ENCODE assay signal across 19 mouse cellular contexts in genomic region chr5:149650179-149650553, GRCm38 (mm10). TPM values are rescaled to one million over a fixed set of nuclear protein-coding genes. Genes with fewer than 3 reads are reported as not detected.
DNase-seq lines count a peak whose midpoint lies in the region; ATAC-seq and TF ChIP-seq lines count a peak whose summit lies in the region.
"Had no signal": no experiment of that assay in that cellular context is flagged by ENCODE, and none has a peak within 500 bp of the region (broad histone marks: within the 10 kb centered on the region; RNA-seq: fewer than 3 reads in every experiment).

No protein-coding gene starts in this region.

- WGBS in heart, embryonic 10.5 days: 59% methylated on average over 4 of the region's 4 CpGs
- WGBS in forebrain, embryonic 14.5 days: 52% methylated on average over 4 of the region's 4 CpGs
- 56% methylated on average over 4 of the region's 4 CpGs for WGBS in liver, embryonic 13.5 days (ENCODE audit: insufficient replicate concordance)

- no peak overlapping the region for H3K4me2 ChIP-seq in forebrain, embryonic 14.5 days (ENCODE audit: low read length)
- H3K4me2 ChIP-seq in liver, embryonic 13.5 days: peak overlapping the region; percentile 57
- H3K4me2 ChIP-seq: embryonic facial prominence, embryonic 15.5 days; midbrain, embryonic 11.5 days; neural tube, embryonic 15.5 days had no signal

- TF ChIP-seq CTCF in G1E (IDR thresholded peaks at IDR 0.05; ENCODE audit: low read depth, low read length): no peak

- H3K27ac ChIP-seq in heart, embryonic 10.5 days: peak overlapping the region; percentile 17; the same call in 1 of the 2 replicates
- H3K27ac ChIP-seq in forebrain, embryonic 14.5 days (ENCODE audit: low read depth, low read length): no peak overlapping the region
- H3K27ac ChIP-seq in liver, embryonic 13.5 days: peak overlapping the region; percentile 91
- H3K27ac ChIP-seq: embryonic facial prominence, embryonic 15.5 days; neural tube, embryonic 15.5 days had no signal

- peaks cover 10% of the 10 kb centered on the region; the same call in 1 of the 2 replicates for H3K4me1 ChIP-seq in heart, embryonic 10.5 days
- H3K4me1 ChIP-seq in G1E (ENCODE audit: insufficient read depth, low read depth, low read length): peaks cover 50% of the 10 kb centered on the region
- H3K4me1 ChIP-seq in forebrain, embryonic 14.5 days (ENCODE audit: control insufficient read depth, insufficient read depth, low read length): no peaks in the 10 kb centered on the region
- H3K4me1 ChIP-seq in liver, embryonic 13.5 days (replicated peaks): peaks cover 48% of the 10 kb centered on the region
- H3K4me1 ChIP-seq: embryonic facial prominence, embryonic 15.5 days had no signal

- no peaks in the 10 kb centered on the region for H3K27me3 ChIP-seq in heart, embryonic 10.5 days (ENCODE audit: insufficient read depth, poor library complexity, severe bottlenecking)
- H3K27me3 ChIP-seq in G1E (ENCODE audit: insufficient read depth, low read length): no peaks in the 10 kb centered on the region
- no peaks in the 10 kb centered on the region for H3K27me3 ChIP-seq in forebrain, embryonic 14.5 days (replicated peaks; ENCODE audit: control insufficient read depth, insufficient read depth, low read length)
- no peaks in the 10 kb centered on the region for H3K27me3 ChIP-seq in liver, embryonic 13.5 days
- H3K27me3 ChIP-seq: CH12.LX; embryonic facial prominence, embryonic 15.5 days; neural tube, embryonic 15.5 days had no signal

- no peaks in the 10 kb centered on the region for H3K9me3 ChIP-seq in heart, embryonic 10.5 days
- H3K9me3 ChIP-seq in G1E (replicated peaks): 0 out of 2 replicates have a peak, but pooled peaks cover 10% of the 10 kb centered on the region
- no peaks in the 10 kb centered on the region for H3K9me3 ChIP-seq in forebrain, embryonic 14.5 days (replicated peaks; ENCODE audit: control insufficient read depth, low read length)
- no peaks in the 10 kb centered on the region for H3K9me3 ChIP-seq in liver, embryonic 13.5 days (replicated peaks)
- H3K9me3 ChIP-seq: embryonic facial prominence, embryonic 15.5 days; neural tube, embryonic 15.5 days had no signal

- no peak overlapping the region for H3K9ac ChIP-seq in forebrain, embryonic 14.5 days (ENCODE audit: low read length)
- peak overlapping the region; percentile 15 for H3K9ac ChIP-seq in liver, embryonic 13.5 days
- H3K9ac ChIP-seq: embryonic facial prominence, embryonic 15.5 days; neural tube, embryonic 15.5 days had no signal

- ATAC-seq in G1E (ENCODE audit: extremely low read depth, insufficient number of reproducible peaks, low FRiP score, poor library complexity, severe bottlenecking): no peak
- peak; percentile 20; the same call in 1 of the 2 replicates for ATAC-seq in forebrain, embryonic 14.5 days
- no peak for ATAC-seq in liver, embryonic 13.5 days (ENCODE audit: low read depth)

- no peak for DNase-seq in heart, embryonic 10.5 days (ENCODE audit: low spot score)
- DNase-seq in heart, adult 8-10 months (ENCODE audit: low spot score): no peak
- peak; percentile 24 for DNase-seq in G1E (ENCODE audit: low spot score)
- DNase-seq in forebrain, embryonic 14.5 days (ENCODE audit: low spot score): no peak
- no peak for DNase-seq in liver, embryonic 13.5 days
- no peak for DNase-seq in kidney, postnatal 36 days
- no peak for DNase-seq in right cerebral cortex, adult 2 months (ENCODE audit: low spot score in 2 of 2)
- no peak for DNase-seq in gastrocnemius, adult 18-20 months (ENCODE audit: low spot score)
- DNase-seq: cerebellum, adult 9-11 months; gastrocnemius, postnatal 25 days; heart, postnatal 14 days; lung, adult 18-20 months; lung, postnatal 4 days; thymus, adult 2 months had no signal

- H3K36me3 ChIP-seq in heart, embryonic 10.5 days: no peaks in the 10 kb centered on the region
- peaks cover 9% of the 10 kb centered on the region for H3K36me3 ChIP-seq in G1E (replicated peaks)
- no peaks in the 10 kb centered on the region for H3K36me3 ChIP-seq in forebrain, embryonic 14.5 days (ENCODE audit: control insufficient read depth, insufficient read depth, low read length)
- no peaks in the 10 kb centered on the region for H3K36me3 ChIP-seq in liver, embryonic 13.5 days
- H3K36me3 ChIP-seq: embryonic facial prominence, embryonic 15.5 days; neural tube, embryonic 15.5 days had no signal

- H3K4me3 ChIP-seq in heart, embryonic 10.5 days: no peak overlapping the region
- peak overlapping the region; percentile 60; the same call in 1 of the 2 replicates for H3K4me3 ChIP-seq in G1E (ENCODE audit: low read depth, low read length)
- H3K4me3 ChIP-seq in forebrain, embryonic 14.5 days (ENCODE audit: low read depth, low read length): no peak overlapping the region
- H3K4me3 ChIP-seq in liver, embryonic 13.5 days (replicated peaks): no peak overlapping the region
- H3K4me3 ChIP-seq: embryonic facial prominence, embryonic 15.5 days; myocyte; neural tube, embryonic 15.5 days had no signal

RNA-seq across cellular contexts. Expression of gene Hsph1, which starts 14.0 kb away (rescaled TPM):
- polyA plus RNA-seq in heart, embryonic 10.5 days (2016; fragmentation: Nextera tagmentation; extraction: Ambion mirVana): 59.0 and 82.7 TPM in 2 replicates
- 10 to 100 TPM; 43.9 to 80.9 (median 65.3) TPM for total RNA-seq in heart, adult 8-10 months (2022)
- total RNA-seq in G1E (2014; fragmentation: Nextera tagmentation) (75.9 and 79.0 TPM in 2 replicates), G1E (2017) (22.5 and 30.2 TPM in 2 replicates)
- 113 and 145 TPM in 2 replicates for polyA plus RNA-seq in G1E (2012)
- polyA plus RNA-seq in forebrain, embryonic 14.5 days (2014; fragmentation: Nextera tagmentation; extraction: Ambion mirVana): 86.0 and 106 TPM in 2 replicates
- 45.2 and 60.6 TPM in 2 replicates for polyA plus RNA-seq in liver, embryonic 13.5 days (2015; fragmentation: Nextera tagmentation; extraction: Ambion mirVana)
- total RNA-seq in gastrocnemius, adult 18-20 months (2021): 10 to 100 TPM; 60.1 to 86.6 TPM

RNA-seq across cellular contexts. Expression of gene B3glct, which starts 27.9 kb away (rescaled TPM):
- 12.7 and 14.9 TPM in 2 replicates for polyA plus RNA-seq in heart, embryonic 10.5 days (2016; fragmentation: Nextera tagmentation; extraction: Ambion mirVana)
- 1 to 10 TPM; 4.1 to 8.0 (median 6.5) TPM for total RNA-seq in heart, adult 8-10 months (2022)
- total RNA-seq in G1E (2014; fragmentation: Nextera tagmentation) (15.4 and 18.1 TPM in 2 replicates), G1E (2017) (3.3 and 4.6 TPM in 2 replicates)
- polyA plus RNA-seq in G1E (2012): 3.6 and 5.2 TPM in 2 replicates
- polyA plus RNA-seq in forebrain, embryonic 14.5 days (2014; fragmentation: Nextera tagmentation; extraction: Ambion mirVana): 16.1 and 17.1 TPM in 2 replicates
- 4.5 and 5.8 TPM in 2 replicates for polyA plus RNA-seq in liver, embryonic 13.5 days (2015; fragmentation: Nextera tagmentation; extraction: Ambion mirVana)
- total RNA-seq in gastrocnemius, adult 18-20 months (2021): 1 to 10 TPM; 3.5 to 5.2 TPM
